ENCODE assay signal across 8 mouse cellular contexts in genomic region chr10:13966830-13967450, GRCm38 (mm10). TPM values are rescaled to one million over a fixed set of nuclear protein-coding genes. Genes with fewer than 3 reads are reported as not detected.
DNase-seq lines count a peak whose midpoint lies in the region; ATAC-seq and TF ChIP-seq lines count a peak whose summit lies in the region.

No protein-coding gene starts in this region.

- no peaks in the 10 kb centered on the region for H3K9me3 ChIP-seq in embryonic facial prominence, embryonic 14.5 days (ENCODE audit: control insufficient read depth, low read length)
- no peaks in the 10 kb centered on the region for H3K9me3 ChIP-seq in heart, embryonic 12.5 days (replicated peaks)
- H3K9me3 ChIP-seq in kidney, embryonic 16.5 days (ENCODE audit: low read length), result no peaks in the 10 kb centered on the region
- no peaks in the 10 kb centered on the region for H3K9me3 ChIP-seq in liver, embryonic 11.5 days (ENCODE audit: control insufficient read depth, low read length)
- no peaks in the 10 kb centered on the region for H3K9me3 ChIP-seq in neural tube, embryonic 14.5 days (ENCODE audit: control insufficient read depth, low read length)

- peak overlapping the region; percentile 92 for H3K9ac ChIP-seq in embryonic facial prominence, embryonic 14.5 days (ENCODE audit: low read depth, low read length)
- peak overlapping the region; percentile 98 for H3K9ac ChIP-seq in heart, embryonic 12.5 days
- H3K9ac ChIP-seq in kidney, embryonic 16.5 days (replicated peaks; ENCODE audit: low read length), result peak overlapping the region; percentile 72
- peak overlapping the region; percentile 67 for H3K9ac ChIP-seq in liver, embryonic 11.5 days (ENCODE audit: low read depth, low read length)
- H3K9ac ChIP-seq in neural tube, embryonic 14.5 days (replicated peaks; ENCODE audit: low read depth, low read length), result peak overlapping the region; percentile 93

- ATAC-seq in embryonic facial prominence, embryonic 14.5 days (ENCODE audit: low read depth), result peak; percentile 47
- ATAC-seq in heart, embryonic 12.5 days (ENCODE audit: insufficient number of reproducible peaks, low FRiP score), result peak; percentile 71
- peak; percentile 43; the same call in 1 of the 2 replicates for ATAC-seq in kidney, embryonic 16.5 days (ENCODE audit: low FRiP score, low TSS enrichment)
- peak; percentile 49 for ATAC-seq in liver, embryonic 11.5 days (replicated peaks; ENCODE audit: low FRiP score)
- peak; percentile 59 for ATAC-seq in neural tube, embryonic 14.5 days (ENCODE audit: low read depth)

- H3K4me3 ChIP-seq in embryonic facial prominence, embryonic 14.5 days (ENCODE audit: low read depth, low read length), result peak overlapping the region; percentile 75
- peak overlapping the region; percentile 96 for H3K4me3 ChIP-seq in heart, embryonic 12.5 days
- H3K4me3 ChIP-seq in kidney, embryonic 16.5 days (ENCODE audit: low read length), result peak overlapping the region; percentile 84
- peak overlapping the region; percentile 69 for H3K4me3 ChIP-seq in liver, embryonic 11.5 days (ENCODE audit: low read depth, low read length)
- H3K4me3 ChIP-seq in neural tube, embryonic 14.5 days (ENCODE audit: low read depth, low read length), result peak overlapping the region; percentile 85
- peak overlapping the region; percentile 79 for H3K4me3 ChIP-seq in thymus, adult 2 months (ENCODE audit: control insufficient read depth, insufficient read depth, low read length)

- no peak for TF ChIP-seq POLR2A in thymus, adult 2 months (IDR thresholded peaks at IDR 0.05; ENCODE audit: control insufficient read depth, extremely low read depth, insufficient read depth, low read length, poor library complexity)

- H3K4me1 ChIP-seq in embryonic facial prominence, embryonic 14.5 days (ENCODE audit: control insufficient read depth, insufficient read depth, low read length), result peaks cover 3% of the 10 kb centered on the region; the same call in 1 of the 2 replicates
- H3K4me1 ChIP-seq in heart, embryonic 12.5 days (replicated peaks), result peaks cover 4% of the 10 kb centered on the region
- peaks cover 8% of the 10 kb centered on the region for H3K4me1 ChIP-seq in kidney, embryonic 16.5 days (ENCODE audit: insufficient read depth, low read length)
- H3K4me1 ChIP-seq in liver, embryonic 11.5 days (replicated peaks; ENCODE audit: control insufficient read depth, insufficient read depth, low read length), result no peaks in the 10 kb centered on the region
- no peaks in the 10 kb centered on the region for H3K4me1 ChIP-seq in neural tube, embryonic 14.5 days (ENCODE audit: control insufficient read depth, insufficient read depth, low read length)
- H3K4me1 ChIP-seq in thymus, adult 2 months (replicated peaks; ENCODE audit: control insufficient read depth, insufficient read depth, low read length), result peaks cover 4% of the 10 kb centered on the region

- TF ChIP-seq CTCF in thymus, adult 2 months (IDR thresholded peaks at IDR 0.05; ENCODE audit: borderline replicate concordance, control insufficient read depth, extremely low read depth, insufficient read depth, low read length, poor library complexity), result no peak

- no peaks in the 10 kb centered on the region for H3K36me3 ChIP-seq in embryonic facial prominence, embryonic 14.5 days (ENCODE audit: control insufficient read depth, insufficient read depth, low read length)
- H3K36me3 ChIP-seq in heart, embryonic 12.5 days, result no peaks in the 10 kb centered on the region
- no peaks in the 10 kb centered on the region for H3K36me3 ChIP-seq in kidney, embryonic 16.5 days (ENCODE audit: insufficient read depth, low read length)
- no peaks in the 10 kb centered on the region for H3K36me3 ChIP-seq in liver, embryonic 11.5 days (ENCODE audit: control insufficient read depth, insufficient read depth, low read length)
- H3K36me3 ChIP-seq in neural tube, embryonic 14.5 days (ENCODE audit: control insufficient read depth, insufficient read depth, low read length), result no peaks in the 10 kb centered on the region
- no peaks in the 10 kb centered on the region for H3K36me3 ChIP-seq in thymus, adult 2 months (ENCODE audit: control insufficient read depth, insufficient read depth, low read length)

- peak; percentile 47 for DNase-seq in 416B (ENCODE audit: low read depth)
- DNase-seq in adrenal gland, adult 2 months, result peak; percentile 90
- peak; percentile 81 for DNase-seq in embryonic facial prominence, embryonic 14.5 days (ENCODE audit: low spot score)
- DNase-seq in liver, embryonic 11.5 days (ENCODE audit: low spot score), result peak; percentile 65
- DNase-seq in thymus, adult 2 months, result peak; percentile 67

- peak overlapping the region; percentile 99 for H3K27ac ChIP-seq in embryonic facial prominence, embryonic 14.5 days (replicated peaks; ENCODE audit: low read depth, low read length)
- H3K27ac ChIP-seq in heart, embryonic 12.5 days (ENCODE audit: poor library complexity, severe bottlenecking), result peak overlapping the region; percentile 100
- peak overlapping the region; percentile 95 for H3K27ac ChIP-seq in kidney, embryonic 16.5 days (ENCODE audit: low read length)
- peak overlapping the region; percentile 79 for H3K27ac ChIP-seq in liver, embryonic 11.5 days (ENCODE audit: low read depth, low read length)
- H3K27ac ChIP-seq in neural tube, embryonic 14.5 days (ENCODE audit: low read depth, low read length), result peak overlapping the region; percentile 99
- H3K27ac ChIP-seq in thymus, adult 2 months (ENCODE audit: control insufficient read depth, insufficient read depth, low read length), result peak overlapping the region; percentile 97

- peak overlapping the region; percentile 94 for H3K4me2 ChIP-seq in embryonic facial prominence, embryonic 14.5 days (ENCODE audit: low read depth, low read length)
- H3K4me2 ChIP-seq in heart, embryonic 12.5 days, result peak overlapping the region; percentile 90
- peak overlapping the region; percentile 95 for H3K4me2 ChIP-seq in kidney, embryonic 16.5 days (replicated peaks; ENCODE audit: low read depth, low read length)
- H3K4me2 ChIP-seq in liver, embryonic 11.5 days, result peak overlapping the region; percentile 98
- peak overlapping the region; percentile 97 for H3K4me2 ChIP-seq in neural tube, embryonic 14.5 days (ENCODE audit: low read depth, low read length)

- H3K27me3 ChIP-seq in embryonic facial prominence, embryonic 14.5 days (replicated peaks; ENCODE audit: control insufficient read depth, insufficient read depth, low read length), result 0 out of 2 replicates have a peak, but pooled peaks cover 2% of the 10 kb centered on the region
- no peaks in the 10 kb centered on the region for H3K27me3 ChIP-seq in heart, embryonic 12.5 days (replicated peaks)
- H3K27me3 ChIP-seq in kidney, embryonic 16.5 days (ENCODE audit: insufficient read depth, low read length), result no peaks in the 10 kb centered on the region
- H3K27me3 ChIP-seq in liver, embryonic 11.5 days (replicated peaks; ENCODE audit: control insufficient read depth, insufficient read depth, low read length), result peaks cover 56% of the 10 kb centered on the region
- H3K27me3 ChIP-seq in neural tube, embryonic 14.5 days (ENCODE audit: control insufficient read depth, insufficient read depth, low read length), result no peaks in the 10 kb centered on the region
- no peaks in the 10 kb centered on the region for H3K27me3 ChIP-seq in thymus, adult 2 months (ENCODE audit: control insufficient read depth, insufficient read depth, low read length)

- under 1% methylated on average over 35 of the region's 66 CpGs for WGBS in embryonic facial prominence, embryonic 14.5 days
- WGBS in heart, embryonic 12.5 days, result under 1% methylated on average over 64 of the region's 66 CpGs
- WGBS in kidney, embryonic 16.5 days, result under 1% methylated on average over 44 of the region's 66 CpGs
- under 1% methylated on average over 52 of the region's 66 CpGs for WGBS in liver, embryonic 11.5 days
- WGBS in neural tube, embryonic 14.5 days, result under 1% methylated on average over 48 of the region's 66 CpGs
- 2% methylated on average over 60 of the region's 66 CpGs for WGBS in thymus, adult 2 months

RNA-seq across cellular contexts. Expression of gene Hivep2, which starts 1.1 kb away (rescaled TPM):
- total RNA-seq in adrenal gland, adult 2 months (2021), result 10 to 100 TPM; 27.9 to 46.0 TPM
- polyA plus RNA-seq in adrenal gland, adult 2 months (2012; rRNA removed), result 4.8 and 5.5 TPM in 2 replicates
- polyA plus RNA-seq in embryonic facial prominence, embryonic 14.5 days (2014; fragmentation: Nextera tagmentation; extraction: Ambion mirVana), result 14.8 and 15.6 TPM in 2 replicates
- 5.3 and 5.8 TPM in 2 replicates for polyA plus RNA-seq in heart, embryonic 12.5 days (2016; fragmentation: Nextera tagmentation; extraction: Ambion mirVana)
- 4.6 and 4.8 TPM in 2 replicates for polyA plus RNA-seq in kidney, embryonic 16.5 days (2015; fragmentation: Nextera tagmentation; extraction: Ambion mirVana)
- polyA plus RNA-seq in liver, embryonic 11.5 days (2014; fragmentation: Nextera tagmentation; extraction: Ambion mirVana), result 1.6 and 2.2 TPM in 2 replicates
- polyA plus RNA-seq in neural tube, embryonic 14.5 days (2014; fragmentation: Nextera tagmentation; extraction: Ambion mirVana), result 16.7 and 21.0 TPM in 2 replicates
- polyA plus RNA-seq in thymus, adult 2 months (2012; rRNA removed), result 26.4 and 32.0 TPM in 2 replicates

Comparison
In these comparisons a context has a peak if more than half of its experiments do, and no peak if none do; other contexts are left out.
1. Peak in every context shown above with its lines: DNase-seq, ATAC-seq, H3K4me3 ChIP-seq and H3K27ac ChIP-seq.